In the genomic region with DNA sequence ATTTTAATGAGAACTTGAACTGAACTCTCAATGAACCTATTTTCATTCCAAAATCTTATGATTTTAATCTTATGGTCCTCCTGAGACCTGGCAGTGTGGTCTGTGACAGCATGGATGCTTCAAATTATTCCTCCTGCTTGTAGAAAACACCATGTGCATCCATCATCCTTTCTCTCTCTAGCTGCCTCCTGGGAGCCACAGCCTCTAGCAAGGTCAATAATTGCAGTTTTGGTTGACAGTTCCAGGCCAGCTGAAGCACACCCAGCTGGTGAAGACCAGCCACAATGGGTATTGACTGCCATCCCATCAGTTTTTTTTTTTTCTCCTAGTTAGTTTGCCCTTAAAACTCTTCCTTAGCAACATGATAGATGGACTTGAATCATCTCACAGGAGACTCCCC, we compare ENCODE assay signal across 28 mouse cellular contexts.
DNase-seq lines count a peak whose midpoint lies in the region; ATAC-seq and TF ChIP-seq lines count a peak whose summit lies in the region.
"Had no signal": no experiment of that assay in that cellular context is flagged by ENCODE, and none has a peak within 500 bp of the region (broad histone marks: within the 10 kb centered on the region; RNA-seq: fewer than 3 reads in every experiment).

No protein-coding gene starts in this region.

- DNase-seq in embryo, embryonic 11 days: peak; percentile 2
- no peak for DNase-seq in embryo, embryonic 10 days (ENCODE audit: low spot score)
- peak; percentile 11 for DNase-seq in kidney, postnatal 0 days (ENCODE audit: low spot score)
- no peak for DNase-seq in kidney, postnatal 25 days
- peak; percentile 0 for DNase-seq in midbrain, postnatal 0 days (ENCODE audit: low spot score)
- DNase-seq in mesoderm, embryonic 11.5 days (ENCODE audit: low read depth, low spot score): peak; percentile 22
- no peak for DNase-seq in gastrocnemius, postnatal 14 days
- DNase-seq: adrenal gland, adult 8-10 months; cerebellum, adult 8-10 months; cerebellum, postnatal 25 days; gastrocnemius, postnatal 10 days; heart, postnatal 14 days; kidney, adult 18-20 months; kidney, postnatal 14 days; lung, postnatal 4 days; right cerebral cortex, postnatal 25 days; thymus, postnatal 14 days had no signal

- no peak overlapping the region for H3K9ac ChIP-seq in kidney, postnatal 0 days (ENCODE audit: low read depth, low read length)
- H3K9ac ChIP-seq in midbrain, postnatal 0 days (replicated peaks; ENCODE audit: low read length, poor library complexity, severe bottlenecking): no peak overlapping the region
- no peak overlapping the region for H3K9ac ChIP-seq in midbrain, embryonic 15.5 days
- H3K9ac ChIP-seq: forebrain, embryonic 13.5 days; hindbrain, embryonic 15.5 days; limb, embryonic 13.5 days; midbrain, embryonic 13.5 days; stomach, embryonic 15.5 days had no signal

- no peaks in the 10 kb centered on the region for H3K4me1 ChIP-seq in kidney, postnatal 0 days (replicated peaks; ENCODE audit: insufficient read depth, low read length)
- H3K4me1 ChIP-seq in midbrain, postnatal 0 days (ENCODE audit: insufficient read depth, low read length): no peaks in the 10 kb centered on the region
- no peaks in the 10 kb centered on the region for H3K4me1 ChIP-seq in midbrain, embryonic 15.5 days
- H3K4me1 ChIP-seq: forebrain, embryonic 13.5 days; hindbrain, embryonic 15.5 days; limb, embryonic 13.5 days; megakaryocyte, embryonic 14.5 days; midbrain, embryonic 13.5 days; stomach, embryonic 15.5 days had no signal

- H3K4me3 ChIP-seq in kidney, postnatal 0 days (replicated peaks; ENCODE audit: low read depth, low read length): no peak overlapping the region
- H3K4me3 ChIP-seq in midbrain, postnatal 0 days (ENCODE audit: low read depth, low read length): no peak overlapping the region
- no peak overlapping the region for H3K4me3 ChIP-seq in midbrain, embryonic 15.5 days
- H3K4me3 ChIP-seq: forebrain, embryonic 13.5 days; hindbrain, embryonic 15.5 days; layer of hippocampus, adult 2 months; limb, embryonic 13.5 days; megakaryocyte, embryonic 14.5 days; midbrain, embryonic 13.5 days; myocyte; stomach, embryonic 15.5 days had no signal

- H3K27me3 ChIP-seq in kidney, postnatal 0 days (ENCODE audit: insufficient read depth, low read length): no peaks in the 10 kb centered on the region
- H3K27me3 ChIP-seq in midbrain, postnatal 0 days (ENCODE audit: insufficient read depth, low read length): no peaks in the 10 kb centered on the region
- no peaks in the 10 kb centered on the region for H3K27me3 ChIP-seq in midbrain, embryonic 15.5 days (replicated peaks)
- H3K27me3 ChIP-seq: forebrain, embryonic 13.5 days; hindbrain, embryonic 15.5 days; limb, embryonic 13.5 days; megakaryocyte, embryonic 14.5 days; midbrain, embryonic 13.5 days; stomach, embryonic 15.5 days had no signal

- H3K9me3 ChIP-seq in kidney, postnatal 0 days (replicated peaks; ENCODE audit: low read length): no peaks in the 10 kb centered on the region
- H3K9me3 ChIP-seq in midbrain, postnatal 0 days (ENCODE audit: low read length): no peaks in the 10 kb centered on the region
- H3K9me3 ChIP-seq in midbrain, embryonic 15.5 days: no peaks in the 10 kb centered on the region
- H3K9me3 ChIP-seq: forebrain, embryonic 13.5 days; G1E; hindbrain, embryonic 15.5 days; limb, embryonic 13.5 days; megakaryocyte, embryonic 14.5 days; midbrain, embryonic 13.5 days; stomach, embryonic 15.5 days had no signal

- no peak for ATAC-seq in kidney, postnatal 0 days (replicated peaks; ENCODE audit: low FRiP score, low read depth)
- no peak for ATAC-seq in midbrain, postnatal 0 days (ENCODE audit: low FRiP score)
- no peak for ATAC-seq in midbrain, embryonic 15.5 days (replicated peaks)
- ATAC-seq: forebrain, embryonic 13.5 days; midbrain, embryonic 13.5 days had no signal

- intact Hi-C loops in gastrocnemius, postnatal 14 days (cut with DNase I; ENCODE audit: low total_unique reads): no loop called here

- TF ChIP-seq CTCF in kidney, postnatal 0 days (IDR thresholded peaks at IDR 0.05; ENCODE audit: low read depth): no peak
- no peak for TF ChIP-seq CTCF in midbrain, postnatal 0 days (IDR thresholded peaks at IDR 0.05)

- H3K27ac ChIP-seq in kidney, postnatal 0 days: no peak overlapping the region
- no peak overlapping the region for H3K27ac ChIP-seq in midbrain, postnatal 0 days (ENCODE audit: low read depth, low read length)
- H3K27ac ChIP-seq in midbrain, embryonic 15.5 days: no peak overlapping the region
- H3K27ac ChIP-seq: forebrain, embryonic 13.5 days; hindbrain, embryonic 15.5 days; layer of hippocampus, adult 2 months; limb, embryonic 13.5 days; midbrain, embryonic 13.5 days; stomach, embryonic 15.5 days had no signal

- H3K36me3 ChIP-seq in kidney, postnatal 0 days (ENCODE audit: insufficient read depth, low read length): no peaks in the 10 kb centered on the region
- H3K36me3 ChIP-seq in midbrain, postnatal 0 days (ENCODE audit: insufficient read depth, low read length): no peaks in the 10 kb centered on the region
- no peaks in the 10 kb centered on the region for H3K36me3 ChIP-seq in midbrain, embryonic 15.5 days (replicated peaks)
- H3K36me3 ChIP-seq: G1E; hindbrain, embryonic 15.5 days; limb, embryonic 13.5 days; midbrain, embryonic 13.5 days; stomach, embryonic 15.5 days had no signal

- no peak overlapping the region for H3K4me2 ChIP-seq in kidney, postnatal 0 days (ENCODE audit: low read length)
- no peak overlapping the region for H3K4me2 ChIP-seq in midbrain, postnatal 0 days (ENCODE audit: low read depth, low read length, poor library complexity, severe bottlenecking)
- H3K4me2 ChIP-seq in midbrain, embryonic 15.5 days: no peak overlapping the region
- H3K4me2 ChIP-seq: forebrain, embryonic 13.5 days; hindbrain, embryonic 15.5 days; limb, embryonic 13.5 days; liver, embryonic 11.5 days; midbrain, embryonic 13.5 days; stomach, embryonic 15.5 days had no signal

Comparison
In these comparisons a context has a peak if more than half of its experiments do, and no peak if none do; other contexts are left out.
1. DNase-seq: peak in embryo, embryonic 11 days (single experiment), kidney, postnatal 0 days (single experiment), midbrain, postnatal 0 days (single experiment) and mesoderm, embryonic 11.5 days (single experiment); none in embryo, embryonic 10 days (single experiment), kidney, postnatal 25 days (0 of 2) and gastrocnemius, postnatal 14 days (single experiment).